Mouse (Mus musculus) frontal cortex, postnatal 10 days (tissue): Measurements from ENCODE around the gene Ap3b1.
A peak's percentile ranks its signal among the peaks of the same experiment; 100 is the strongest.

Experiments used
- DNase-seq, 2 experiments: peaks; one replicate each; pipeline ENCODE4 v3.0.0; 2022; ENCODE audit warnings: low spot score in 2 of 2, mixed read lengths in 1 of 2

The Ap3b1 gene

GRCm38 (mm10) chr13:94537336-94537735 lies 178.6 kb downstream of the Ap3b1 start:
- no peak for DNase-seq

- no peak for DNase-seq
These were observed 181.3 kb downstream of the Ap3b1 start for GRCm38 (mm10) chr13:94539851-94540646.

- DNase-seq = no peak
These were observed 183.3 kb downstream of the Ap3b1 start for GRCm38 (mm10) chr13:94542061-94542460.

GRCm38 (mm10) chr13:94544211-94544610 lies 185.5 kb downstream of the Ap3b1 start:
- no peak for DNase-seq

GRCm38 (mm10) chr13:94545739-94546138 lies 187.0 kb downstream of the Ap3b1 start:
- no peak for DNase-seq

- DNase-seq = no peak
These were observed 187.5 kb downstream of the Ap3b1 start for GRCm38 (mm10) chr13:94546246-94546645.

- no peak for DNase-seq
These were observed 190.8 kb downstream of the Ap3b1 start for GRCm38 (mm10) chr13:94549580-94549979.

- DNase-seq = no peak
These were observed 191.3 kb downstream of the Ap3b1 start for GRCm38 (mm10) chr13:94550037-94550436.

GRCm38 (mm10) chr13:94560011-94560410 lies 201.3 kb downstream of the Ap3b1 start:
- DNase-seq = peak; percentile 38 to 71

- no peak for DNase-seq
These were observed 202.1 kb downstream of the Ap3b1 start for GRCm38 (mm10) chr13:94560878-94561277.

GRCm38 (mm10) chr13:94562652-94563339 lies 204.0 kb downstream of the Ap3b1 start:
- no peak for DNase-seq

GRCm38 (mm10) chr13:94563836-94564235 lies 205.1 kb downstream of the Ap3b1 start:
- DNase-seq = no peak

GRCm38 (mm10) chr13:94564351-94564994 lies 205.7 kb downstream of the Ap3b1 start:
- DNase-seq = no peak

GRCm38 (mm10) chr13:94565176-94565575 lies 206.4 kb downstream of the Ap3b1 start:
- DNase-seq = no peak

- no peak for DNase-seq
These were observed 206.9 kb downstream of the Ap3b1 start for GRCm38 (mm10) chr13:94565616-94566015.

- DNase-seq = no peak
These were observed 209.0 kb downstream of the Ap3b1 start for GRCm38 (mm10) chr13:94567739-94568138.

- DNase-seq = no peak
These were observed 212.2 kb downstream of the Ap3b1 start for GRCm38 (mm10) chr13:94571001-94571400.

- no peak for DNase-seq
These were observed 214.6 kb downstream of the Ap3b1 start for GRCm38 (mm10) chr13:94573356-94573755.

GRCm38 (mm10) chr13:94573833-94574232 lies 215.1 kb downstream of the Ap3b1 start:
- DNase-seq = no peak

- DNase-seq = no peak
These were observed 217.0 kb downstream of the Ap3b1 start for GRCm38 (mm10) chr13:94575607-94576398.

- no peak for DNase-seq
These were observed 217.8 kb downstream of the Ap3b1 start for GRCm38 (mm10) chr13:94576399-94577176.
